Mouse (Mus musculus) erythroblast, embryonic 14.5 days (primary cell): Measurements from ENCODE around the gene Casp7. TPM values are rescaled to one million over a fixed set of nuclear protein-coding genes. Genes with fewer than 3 reads are reported as not detected.
A peak's percentile ranks its signal among the peaks of the same experiment; 100 is the strongest.
"Not testable (repeated sequence)": the region's sequence is repeated elsewhere in the genome, so short reads cannot be mapped to it uniquely, and the experiment has no call there.

Experiments
- H3K27me3 ChIP-seq: 2 replicates; pipeline ENCODE4 v1.6.1; 2012; ENCODE audit warnings: inconsistent platforms; ENCODE audit not compliant: control insufficient read depth
- H3K36me3 ChIP-seq: 2 replicates; pipeline ENCODE4 v1.6.1; 2012; ENCODE audit warnings: mild to moderate bottlenecking, inconsistent platforms; ENCODE audit not compliant: control insufficient read depth
- H3K4me1 ChIP-seq: 2 replicates; pipeline ENCODE4 v1.6.1; 2012; ENCODE audit warnings: inconsistent platforms; ENCODE audit not compliant: control insufficient read depth
- H3K4me3 ChIP-seq: replicated peaks from 2 replicates; pipeline ENCODE3; 2012; ENCODE audit warnings: moderate library complexity, mild to moderate bottlenecking, inconsistent platforms
- H3K9me3 ChIP-seq: 2 replicates; pipeline ENCODE4 v1.6.1; 2012; ENCODE audit warnings: low read length, inconsistent platforms, mixed read lengths; ENCODE audit not compliant: control insufficient read depth
- GATA1 ChIP-seq: IDR thresholded peaks from 2 replicates; pipeline ENCODE4 v1.6.1; 2012; ENCODE audit warnings: low read length, inconsistent platforms, mixed read lengths
- TAL1 ChIP-seq: IDR thresholded peaks from 3 replicates; pipeline ENCODE4 v1.6.1; 2012; ENCODE audit warnings: low read length, inconsistent platforms, mixed read lengths
- polyA plus RNA-seq: library from polyadenylated mRNA; stranded (reverse); fragments of >175 nt; gene quantifications from 2 replicates; pipeline ENCODE4 v1.2.3, GENCODE M21; 2012

Gene Casp7
- polyA plus RNA-seq = 0.47 and 0.57 TPM in 2 replicates

DNA sequence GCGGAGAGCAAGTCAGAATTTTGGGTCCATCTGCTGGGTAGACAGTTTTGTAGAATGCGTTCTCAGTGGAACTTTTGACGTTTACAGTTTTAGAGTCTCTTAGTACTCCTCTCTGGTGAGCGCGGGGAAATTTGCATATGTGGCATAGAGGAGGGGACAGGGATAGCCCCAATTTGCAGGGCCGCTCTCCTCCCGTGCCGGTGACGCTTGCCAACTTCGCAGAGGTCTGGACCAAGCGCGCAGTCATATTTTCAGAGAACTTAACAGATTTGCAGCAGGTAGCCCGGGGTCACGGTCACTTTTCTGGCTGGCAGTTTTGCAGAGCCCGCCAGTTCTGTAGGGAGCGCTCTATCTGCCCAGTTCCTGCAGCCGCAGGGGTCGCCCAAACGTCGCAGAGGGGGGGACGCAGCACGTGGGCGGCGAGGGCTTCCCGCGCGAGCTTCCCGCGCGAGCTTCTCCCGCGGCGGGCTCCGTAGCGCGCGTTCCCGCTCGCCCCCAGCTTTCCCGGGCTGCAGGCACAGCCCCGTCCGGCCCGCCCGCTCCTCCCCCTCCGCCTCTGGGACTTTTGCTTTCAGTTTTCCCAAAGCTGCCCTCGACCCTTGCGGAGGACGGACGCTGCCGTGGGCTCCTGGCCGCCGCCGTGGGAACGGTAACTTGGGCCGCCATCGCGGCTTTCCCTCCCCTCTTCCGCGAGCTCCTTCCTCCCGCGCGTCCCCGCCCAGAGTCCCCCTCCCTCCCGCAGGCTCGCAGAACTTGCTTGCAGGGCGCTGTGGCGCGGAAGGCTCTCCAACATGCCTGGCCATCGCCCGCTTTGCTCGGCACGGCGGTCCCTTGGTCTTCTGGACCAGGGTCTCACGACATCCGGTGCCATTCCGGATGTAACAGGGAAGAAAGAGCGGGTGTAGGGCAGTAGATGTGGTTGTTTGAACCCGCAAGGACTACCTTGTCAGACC is at the start of gene Casp7:
TSS of gene Casp7 (plus strand) at position 461 of the 953 bp plus-strand sequence.
- TF ChIP-seq TAL1 = no peak
- TF ChIP-seq GATA1 = no peak
- Histone ChIP-seq H3K27me3 (peaks cover 3% of the 10 kb centered on the region; the same call in 1 of the 2 replicates), H3K9me3 (no peaks in the 10 kb centered on the region), H3K4me3 (peak within 1 kb of the TSS; percentile 90), H3K36me3 (peaks cover 16% of the 10 kb centered on the region), H3K4me1 (peaks cover 85% of the 10 kb centered on the region)

DNA sequence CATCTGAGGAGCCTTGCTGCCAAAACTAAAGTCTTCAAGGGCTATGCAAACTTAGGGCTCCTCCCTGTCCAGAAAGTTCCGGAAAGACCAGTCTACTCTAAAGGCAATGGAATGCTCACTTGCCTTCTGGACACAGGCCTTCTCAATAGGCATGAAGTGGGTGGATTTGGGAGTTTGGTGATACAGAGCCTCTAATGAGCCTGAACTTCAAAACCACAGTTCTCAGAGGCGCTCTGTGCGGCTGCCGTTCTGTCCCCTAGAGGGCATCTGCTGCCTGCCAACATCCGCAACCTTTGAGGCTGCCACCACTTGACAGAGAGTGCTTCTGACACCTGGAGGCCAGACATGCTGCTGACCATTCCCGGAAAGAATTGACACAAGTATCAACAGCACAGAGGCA is 47.6 kb upstream of the Casp7 start:
- no peak for TF ChIP-seq GATA1
- TF ChIP-seq TAL1 = no peak
- H3K4me1 ChIP-seq = no peaks in the 10 kb centered on the region
- 0 out of 2 replicates have a peak, but pooled peaks cover 3% of the 10 kb centered on the region for H3K27me3 ChIP-seq
- H3K9me3 ChIP-seq = no peaks in the 10 kb centered on the region
- no peaks in the 10 kb centered on the region for H3K36me3 ChIP-seq
- H3K4me3 ChIP-seq = no peak overlapping the region

DNA sequence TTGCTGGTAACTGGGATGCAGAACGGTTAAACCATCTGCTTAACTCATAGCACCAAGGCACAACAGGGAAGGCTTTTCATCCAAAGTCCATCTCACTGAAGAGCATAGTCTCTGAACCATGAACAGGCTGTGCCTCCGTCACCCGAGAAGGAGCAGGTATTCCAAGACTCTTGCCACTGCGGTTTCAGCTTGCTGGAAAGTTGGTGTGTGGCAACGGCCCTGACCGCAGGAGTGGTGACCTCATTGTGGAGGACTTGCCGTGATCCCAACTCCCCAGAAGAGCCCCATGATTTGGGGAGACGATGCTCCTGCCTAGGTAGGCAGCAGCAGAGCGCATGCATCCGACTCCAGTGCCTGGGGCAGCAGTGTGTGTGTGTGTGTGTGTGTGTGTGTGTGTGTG is 43.2 kb upstream of the Casp7 start:
- Histone ChIP-seq H3K4me1 (peaks cover 6% of the 10 kb centered on the region), H3K27me3 (no peaks in the 10 kb centered on the region; the same call in 1 of the 2 replicates), H3K4me3 (no peak overlapping the region), H3K9me3 (no peaks in the 10 kb centered on the region), H3K36me3 (no peaks in the 10 kb centered on the region)
- no peak for TF ChIP-seq GATA1
- no peak for TF ChIP-seq TAL1

DNA sequence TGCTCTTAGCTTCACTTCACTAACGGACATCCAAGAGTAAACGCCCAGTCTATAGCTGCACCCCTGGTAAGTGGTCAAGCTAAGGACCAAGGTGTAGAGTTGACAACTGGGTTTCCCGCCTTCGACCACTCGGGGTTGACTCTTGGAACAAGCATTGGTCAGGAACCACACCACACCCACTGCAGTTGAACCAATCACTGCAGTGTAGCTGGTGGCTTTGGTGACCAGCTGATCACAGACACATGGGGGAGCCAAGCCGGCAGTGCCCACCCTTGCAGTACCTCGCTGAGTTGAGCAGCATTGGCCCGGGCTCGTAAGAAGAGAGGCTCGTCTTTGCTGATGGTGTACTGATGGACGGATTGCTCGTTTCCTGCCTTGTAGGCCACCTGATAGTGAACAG is 41.7 kb upstream of the Casp7 start:
- TF ChIP-seq TAL1 = no peak
- no peak for TF ChIP-seq GATA1
- Histone ChIP-seq H3K9me3 (no peaks in the 10 kb centered on the region), H3K36me3 (no peaks in the 10 kb centered on the region), H3K4me3 (no peak overlapping the region), H3K4me1 (peaks cover 6% of the 10 kb centered on the region), H3K27me3 (no peaks in the 10 kb centered on the region; the same call in 1 of the 2 replicates)

DNA sequence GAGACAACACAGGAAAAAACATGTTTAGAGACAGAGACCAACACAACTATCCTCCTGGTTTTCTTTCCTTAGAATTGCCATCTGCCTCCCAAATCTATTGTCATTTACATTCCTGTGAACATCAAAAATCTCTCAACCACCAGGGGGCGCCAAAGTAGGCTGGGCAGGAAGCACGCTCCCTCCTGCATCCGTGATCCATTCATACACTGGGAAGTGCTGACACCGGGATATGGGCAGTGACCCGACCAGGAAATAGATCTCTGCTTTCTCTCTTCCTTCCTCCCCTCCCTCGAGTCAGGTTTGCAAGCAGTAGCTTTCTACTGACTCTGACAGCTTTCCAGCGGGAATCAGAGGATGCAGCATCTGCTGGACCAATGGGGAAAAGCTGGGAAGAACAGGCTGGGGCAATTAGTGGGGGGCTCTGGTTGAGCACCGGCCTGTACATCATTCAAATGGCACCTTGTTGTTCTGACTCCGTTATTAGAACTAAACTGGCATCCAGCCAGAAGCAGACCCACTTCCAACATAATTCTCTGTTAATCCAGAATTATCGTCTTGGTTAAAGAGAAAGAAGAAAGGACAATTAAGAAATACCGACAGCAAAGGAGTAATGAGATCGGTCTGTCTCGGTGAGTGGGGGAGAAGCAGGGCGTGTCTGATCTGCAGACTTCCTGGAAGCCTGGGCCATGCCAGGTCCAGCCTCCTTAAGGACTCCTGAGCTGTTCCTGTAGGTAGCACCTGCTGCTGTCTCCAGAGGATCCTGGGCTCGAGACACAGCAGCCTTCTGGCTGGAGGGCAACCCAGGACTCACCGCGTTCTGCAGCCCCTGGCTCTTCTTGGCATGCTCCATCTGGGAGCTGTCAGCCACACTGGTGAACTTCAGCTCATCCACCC is 40.2 kb upstream of the Casp7 start:
- H3K9me3 ChIP-seq = no peaks in the 10 kb centered on the region
- H3K4me3 ChIP-seq = no peak overlapping the region
- H3K27me3 ChIP-seq = no peaks in the 10 kb centered on the region; the same call in 1 of the 2 replicates
- H3K36me3 ChIP-seq = no peaks in the 10 kb centered on the region
- TF ChIP-seq TAL1 = no peak
- no peak for TF ChIP-seq GATA1
- H3K4me1 ChIP-seq = peaks cover 6% of the 10 kb centered on the region

DNA sequence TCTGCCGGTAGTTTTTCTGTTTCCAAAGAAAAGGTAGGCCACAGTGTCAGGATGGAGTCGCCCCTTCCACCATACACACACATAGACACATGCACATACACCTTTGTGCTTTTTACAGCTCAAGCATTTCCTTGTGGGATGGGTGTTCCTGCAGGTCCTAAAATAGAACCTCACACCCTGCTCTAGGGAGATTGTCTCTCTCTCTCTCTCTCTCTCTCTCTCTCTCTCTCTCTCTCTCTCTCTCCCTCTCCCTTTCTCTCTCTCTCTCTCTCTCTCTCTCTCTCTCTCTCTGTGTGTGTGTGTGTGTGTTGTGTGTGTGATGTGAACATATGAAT is 39.6 kb upstream of the Casp7 start:
- H3K36me3 ChIP-seq, H3K9me3 ChIP-seq, H3K4me3 ChIP-seq, H3K4me1 ChIP-seq, H3K27me3 ChIP-seq: not testable (repeated sequence)

DNA sequence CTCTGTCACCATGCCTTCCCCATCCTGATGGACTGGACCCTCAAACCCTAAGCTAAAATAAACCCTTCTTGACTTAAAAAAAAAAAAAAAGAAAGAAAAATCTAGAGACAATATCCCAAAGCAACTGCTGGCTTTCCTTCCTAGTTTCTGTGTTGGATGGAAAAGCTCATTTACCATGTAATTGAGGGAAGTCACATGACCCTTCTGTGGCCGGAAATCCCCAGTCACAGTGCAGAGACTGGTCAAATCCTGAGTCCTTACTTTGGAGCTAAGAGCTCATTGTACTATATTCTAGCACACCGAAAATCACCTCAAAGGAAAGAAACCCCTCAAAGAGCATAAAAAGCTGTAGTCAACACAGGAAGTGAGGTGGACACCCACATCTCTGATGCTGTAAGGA is 38.0 kb upstream of the Casp7 start:
- peaks cover 6% of the 10 kb centered on the region for H3K4me1 ChIP-seq
- H3K9me3 ChIP-seq = no peaks in the 10 kb centered on the region
- TF ChIP-seq TAL1 = no peak
- no peak for TF ChIP-seq GATA1
- no peak overlapping the region for H3K4me3 ChIP-seq
- H3K27me3 ChIP-seq = no peaks in the 10 kb centered on the region; the same call in 1 of the 2 replicates
- no peaks in the 10 kb centered on the region for H3K36me3 ChIP-seq

DNA sequence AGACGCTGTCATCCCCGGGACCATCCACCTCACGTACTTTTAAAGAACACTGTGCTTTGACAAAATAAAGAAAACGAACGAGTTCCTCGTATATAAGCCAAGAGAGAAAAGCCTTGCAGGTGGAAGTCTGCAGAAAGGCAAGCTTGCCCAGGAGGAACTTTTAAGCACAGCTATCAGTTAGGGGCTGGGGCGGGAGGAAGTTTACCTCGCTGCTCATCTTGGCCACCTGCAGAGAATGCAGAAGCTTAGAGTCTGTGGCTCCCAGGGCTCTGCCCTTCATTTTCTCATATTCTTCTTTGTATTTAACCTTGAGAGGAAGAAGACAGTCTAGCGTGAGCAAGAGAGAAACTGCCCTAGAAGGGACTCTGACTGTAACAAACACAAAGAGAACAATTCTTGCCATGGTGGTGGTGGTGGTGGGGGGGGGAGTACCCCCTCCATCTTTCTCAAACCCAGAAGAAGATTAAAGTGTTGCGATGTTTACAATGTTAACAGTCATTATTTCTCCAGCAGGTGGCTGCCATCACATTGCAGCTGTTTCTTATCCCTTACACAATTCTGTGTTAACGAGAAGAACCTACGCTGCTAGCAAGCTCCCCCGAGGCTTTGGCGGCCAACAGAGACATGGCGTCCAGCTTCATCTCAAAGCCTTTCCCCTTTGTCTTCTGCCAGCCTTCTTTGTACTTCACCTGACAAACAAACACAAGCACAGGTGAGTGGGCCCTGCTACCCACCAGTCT is 33.0 kb upstream of the Casp7 start:
- H3K36me3 ChIP-seq = no peaks in the 10 kb centered on the region

DNA sequence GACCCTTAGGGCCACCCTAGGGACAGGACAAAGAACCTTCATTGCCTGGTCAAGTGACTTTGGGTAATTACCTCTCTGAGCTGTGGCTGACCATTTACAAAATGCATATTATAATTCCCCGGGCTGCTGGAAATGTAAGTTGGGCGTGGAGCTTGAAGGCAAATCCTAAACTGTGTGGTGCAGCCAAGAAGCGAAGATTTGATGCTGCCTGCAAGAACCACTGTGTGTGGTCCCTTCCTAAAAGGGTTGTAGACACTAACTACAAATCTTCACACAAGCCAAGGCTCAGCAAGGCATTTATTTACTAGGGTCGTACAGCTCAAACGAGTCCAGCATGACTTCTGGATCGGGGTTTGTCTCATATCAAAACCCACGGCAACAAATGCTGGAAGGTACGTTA is 32.4 kb upstream of the Casp7 start:
- Histone ChIP-seq H3K27me3 (no peaks in the 10 kb centered on the region), H3K36me3 (no peaks in the 10 kb centered on the region), H3K9me3 (no peaks in the 10 kb centered on the region), H3K4me1 (no peaks in the 10 kb centered on the region), H3K4me3 (no peak overlapping the region)
- TF ChIP-seq GATA1 = no peak
- no peak for TF ChIP-seq TAL1

More for the DNA sequence above, 33.0 kb upstream of the Casp7 start:
- no peaks in the 10 kb centered on the region for H3K9me3 ChIP-seq
- no peaks in the 10 kb centered on the region for H3K4me1 ChIP-seq
- no peak for TF ChIP-seq TAL1
- no peak for TF ChIP-seq GATA1
- no peak overlapping the region for H3K4me3 ChIP-seq
- H3K27me3 ChIP-seq = no peaks in the 10 kb centered on the region
